Mouse (Mus musculus) cerebellum, adult 9-11 months (tissue): ENCODE results near the gene March11.

Source experiments
- DNase-seq: peaks from one replicate; pipeline ENCODE4 v3.0.0; 2022

March11 gene

DNA sequence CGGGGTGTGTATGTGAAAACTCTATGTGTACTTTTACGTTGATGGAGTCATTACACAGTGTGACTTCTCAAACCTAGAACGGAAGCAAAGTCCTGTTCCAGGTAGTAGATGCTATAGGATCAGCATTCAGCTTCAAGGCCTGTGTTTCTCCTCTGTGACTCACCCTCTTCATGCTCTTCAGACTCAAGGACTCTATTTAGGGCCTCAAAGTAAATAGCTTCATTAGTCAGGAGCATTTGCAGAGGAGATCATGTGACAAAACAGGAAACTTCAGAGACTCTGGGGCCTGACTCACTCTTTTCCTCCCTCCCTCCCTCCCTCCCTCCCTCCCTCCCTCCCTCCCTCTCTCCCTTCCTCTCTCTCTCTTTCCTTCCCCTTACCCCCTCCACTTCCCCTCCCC, 66.1 kb downstream of the March11 start:
- no peak for DNase-seq

DNA sequence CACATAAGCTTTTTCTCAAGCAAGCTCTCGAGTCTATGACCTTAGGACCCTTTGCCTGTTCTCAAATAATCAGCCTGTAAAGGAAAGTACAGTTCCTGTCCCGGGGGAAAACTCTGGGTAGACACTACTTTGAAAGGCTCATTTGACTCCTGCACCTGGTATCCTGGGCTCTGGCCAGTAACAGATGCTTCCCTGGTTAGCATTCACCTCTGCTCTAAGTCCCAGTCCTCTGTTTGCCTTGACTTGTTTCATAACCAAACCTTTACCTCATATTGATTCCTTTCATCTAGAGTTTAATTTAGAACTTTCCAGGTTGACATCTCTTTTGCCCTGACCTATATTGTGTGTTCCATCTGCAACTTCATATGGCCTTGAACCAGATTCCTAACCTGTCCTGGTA, 68.5 kb downstream of the March11 start:
- DNase-seq: peak; percentile 7

DNA sequence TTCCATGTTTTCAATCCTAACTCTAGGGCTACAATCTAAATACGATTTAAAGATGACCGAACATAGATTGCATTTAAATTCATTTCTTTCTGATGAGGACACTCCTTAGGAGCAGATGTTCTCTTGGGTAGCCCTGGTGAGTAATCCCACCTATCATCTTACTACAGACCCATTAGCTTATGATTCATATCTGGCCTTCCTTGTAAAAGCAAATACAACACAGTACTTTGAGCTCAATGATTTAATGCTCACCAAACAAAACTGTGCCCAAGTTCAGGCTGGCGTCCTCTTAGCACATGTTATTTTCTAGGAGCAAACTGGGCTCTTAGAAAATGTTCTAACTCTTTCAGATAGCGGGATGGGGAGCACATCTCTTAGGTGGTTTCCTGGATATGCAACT, 70.0 kb downstream of the March11 start:
- no peak for DNase-seq

DNA sequence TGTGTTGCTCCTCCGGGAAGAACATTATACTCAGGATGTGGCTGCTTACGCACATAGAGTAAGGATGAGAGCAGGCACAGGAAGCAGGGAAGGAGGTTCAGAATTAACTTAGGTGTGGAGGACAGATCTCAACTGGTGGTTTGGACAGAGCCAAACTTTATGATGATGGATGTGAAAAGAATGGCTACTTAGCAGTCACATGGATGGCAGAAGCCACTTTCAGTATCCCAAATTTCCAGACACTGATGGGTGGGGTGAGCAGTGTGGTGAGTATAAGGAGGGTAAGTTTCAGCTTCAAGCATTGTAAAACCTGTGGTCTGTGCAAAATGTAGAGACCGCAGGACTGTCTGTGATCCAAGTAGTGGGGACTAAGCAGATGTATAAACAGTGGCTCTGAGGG, 71.0 kb downstream of the March11 start:
- DNase-seq: no peak

DNA sequence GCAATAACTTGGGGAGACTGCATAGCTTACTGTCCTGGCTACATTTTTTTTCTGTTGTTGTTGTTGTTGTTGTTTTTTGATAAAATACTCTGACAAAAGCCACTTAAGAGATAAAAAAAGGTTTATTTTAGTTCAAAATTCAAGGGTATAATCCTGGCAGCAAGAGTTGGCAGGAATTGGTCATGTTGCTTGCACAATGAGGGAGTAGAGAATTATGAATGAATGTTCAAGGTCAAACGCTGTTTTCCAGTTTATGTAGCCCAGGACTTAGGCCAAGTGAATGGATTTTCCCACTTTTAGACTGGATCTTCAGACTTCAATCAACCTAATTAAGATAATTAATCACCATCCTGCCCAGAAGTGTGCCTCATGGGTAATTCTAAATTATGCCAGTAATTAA, 72.0 kb downstream of the March11 start:
- no peak for DNase-seq

DNA sequence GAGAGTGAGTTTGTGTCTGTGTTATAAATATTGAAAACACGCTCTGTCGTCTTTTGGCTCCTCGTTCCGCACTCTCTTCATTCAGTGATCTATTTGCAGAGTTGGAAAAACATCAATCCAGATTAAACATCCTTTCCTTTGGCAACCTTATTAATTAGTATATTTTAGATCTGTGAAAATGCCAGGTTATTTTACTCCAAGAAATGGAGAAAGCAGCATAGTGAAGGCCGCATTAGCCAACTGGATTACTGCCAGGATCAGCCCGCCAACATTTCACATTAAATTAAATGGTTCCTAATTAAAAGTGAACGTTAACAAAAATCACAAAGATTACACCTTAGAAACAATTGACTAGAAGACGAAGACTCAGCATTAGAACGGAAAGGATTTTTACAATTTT, 81.2 kb downstream of the March11 start:
- no peak for DNase-seq

DNA sequence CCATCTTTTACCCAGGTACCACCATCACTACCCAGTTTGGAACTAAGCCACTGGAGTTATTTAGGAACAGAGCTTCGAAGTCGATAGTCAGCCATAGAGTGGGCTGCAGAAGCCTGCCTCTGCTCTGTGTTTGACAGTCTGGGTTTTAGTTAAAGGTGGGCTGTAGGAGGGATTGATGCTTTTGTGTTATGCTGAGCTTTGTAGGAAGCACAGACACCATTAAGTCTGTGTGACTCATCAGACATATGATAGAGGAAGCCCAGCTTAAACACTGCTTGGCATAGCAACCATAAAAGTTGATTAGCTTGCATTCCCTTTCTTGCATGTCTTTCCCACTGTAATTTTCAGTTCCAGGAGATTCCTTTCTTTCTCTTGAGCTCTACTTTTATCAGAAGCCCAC, 87.7 kb downstream of the March11 start:
- DNase-seq: no peak

DNA sequence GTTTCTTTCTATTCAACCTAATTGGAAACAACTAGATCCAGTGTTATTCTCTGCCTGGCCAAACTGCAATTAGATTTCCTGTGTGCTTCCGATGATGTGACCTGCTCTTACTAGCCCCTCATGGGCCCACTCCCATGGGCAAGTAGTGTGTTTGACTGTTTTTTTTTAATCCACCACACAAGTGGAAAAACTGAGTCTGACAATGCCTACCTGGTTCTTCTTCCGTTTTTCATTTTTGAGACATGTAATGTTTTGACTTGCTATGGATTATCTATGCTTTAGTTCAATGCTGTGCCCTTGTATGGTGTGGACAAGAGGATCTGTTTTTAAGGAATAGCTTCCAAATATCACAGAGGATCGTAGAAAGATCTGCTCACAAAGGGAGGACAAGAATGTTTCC, 116.4 kb downstream of the March11 start:
- no peak for DNase-seq

DNA sequence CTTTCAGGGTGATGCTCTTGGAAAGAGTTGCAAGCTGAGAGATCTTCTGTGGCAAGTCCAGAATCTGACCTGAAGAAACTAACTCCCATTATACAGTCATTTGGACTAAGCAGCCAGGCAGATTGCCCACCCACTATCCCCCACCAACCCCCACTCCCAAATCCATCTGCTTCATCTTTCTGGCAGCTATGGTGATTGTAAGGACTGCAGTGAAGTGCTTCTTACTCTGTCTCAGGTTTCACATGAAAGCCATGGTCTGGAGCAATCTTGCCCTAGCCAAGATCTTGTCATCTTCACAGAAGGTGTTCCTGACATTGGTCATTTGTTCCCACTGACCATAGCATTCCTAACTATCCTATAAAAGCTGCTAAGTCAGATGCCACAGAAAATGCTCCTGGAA, 117.4 kb downstream of the March11 start:
- no peak for DNase-seq

DNA sequence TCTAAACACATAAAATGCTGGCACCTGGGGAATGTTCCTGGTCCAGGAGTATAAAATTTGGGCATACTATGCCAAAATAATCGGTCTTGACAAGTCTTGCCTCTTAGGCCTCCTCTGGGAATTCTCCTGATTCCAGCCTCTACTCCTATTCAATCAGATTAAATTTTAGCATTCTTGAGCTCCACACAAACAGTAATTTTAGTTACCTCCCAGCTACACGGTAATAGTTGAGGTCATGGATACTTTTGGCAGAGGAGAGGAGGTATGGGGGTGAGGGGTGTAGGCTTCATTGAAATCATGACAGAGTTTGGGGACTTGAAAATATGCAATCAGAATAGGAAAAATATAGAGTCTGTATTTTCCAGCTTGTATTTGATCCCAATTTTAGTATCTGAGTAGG, 121.7 kb downstream of the March11 start:
- DNase-seq: no peak

DNA sequence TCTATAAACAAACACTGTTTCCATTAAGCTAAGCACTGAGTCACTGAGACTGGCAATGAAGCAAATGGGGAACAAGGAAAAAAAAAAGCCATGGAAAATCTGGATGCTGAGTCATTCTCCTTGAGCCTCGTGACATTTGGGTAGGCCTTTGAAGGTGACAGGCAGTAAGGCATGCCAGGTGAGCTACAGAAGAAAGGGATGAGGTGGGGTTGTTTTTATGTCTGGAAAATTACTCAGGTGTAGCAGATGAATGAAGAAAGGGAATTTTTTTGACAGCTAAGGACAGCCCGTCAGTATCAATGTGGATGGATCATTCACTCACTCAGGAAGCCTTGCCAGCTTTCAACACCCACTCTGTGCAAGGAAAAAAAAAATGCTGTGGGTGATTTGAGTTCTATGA, 123.8 kb downstream of the March11 start:
- no peak for DNase-seq

DNA sequence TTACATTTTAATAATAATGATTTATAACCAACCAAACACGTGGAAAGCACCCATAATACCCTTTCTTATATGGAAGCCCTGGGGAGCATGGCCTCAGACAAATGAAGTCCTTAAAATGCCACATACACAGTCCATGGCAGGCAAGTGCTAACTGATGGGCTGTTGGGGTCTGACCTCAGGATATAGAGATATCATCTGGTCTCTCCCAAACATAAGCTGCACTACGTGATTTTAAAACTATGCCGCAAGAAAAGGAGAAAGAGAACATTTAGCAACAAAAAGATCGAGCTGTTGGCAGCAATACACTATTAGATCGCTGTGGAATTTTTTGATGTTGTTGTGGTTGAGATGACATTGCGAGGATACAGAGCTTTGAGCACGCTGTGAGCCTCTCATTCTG, 126.9 kb downstream of the March11 start:
- no peak for DNase-seq

DNA sequence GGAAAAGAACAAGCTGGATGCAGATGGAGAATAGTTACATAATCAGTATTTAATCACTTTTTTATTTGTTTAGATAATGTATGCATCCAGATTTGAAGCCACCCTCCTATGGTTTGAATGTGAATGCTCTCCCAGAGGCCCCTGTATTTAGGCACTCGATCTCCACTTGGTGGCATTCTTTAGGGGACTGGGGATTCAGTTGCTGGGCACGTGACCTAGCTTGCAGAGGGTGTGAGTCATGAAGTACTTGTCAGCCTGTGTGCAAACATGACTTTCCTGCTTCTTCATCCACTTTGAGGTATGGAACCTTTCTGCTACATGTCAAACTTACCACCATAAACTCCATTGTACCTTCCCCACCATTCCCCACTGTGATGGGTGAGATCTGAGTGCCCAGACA, 128.3 kb downstream of the March11 start:
- DNase-seq: no peak
